Mouse (Mus musculus) intestine, postnatal 0 days (tissue): ENCODE results near the gene Cdr2. TPM values are rescaled to one million over a fixed set of nuclear protein-coding genes. Genes with fewer than 3 reads are reported as not detected.
A peak's percentile ranks its signal among the peaks of the same experiment; 100 is the strongest.
"Not testable (repeated sequence)": the region's sequence is repeated elsewhere in the genome, so short reads cannot be mapped to it uniquely, and the experiment has no call there.

ENCODE experiments used
- ATAC-seq: fragments of 200-750 bp; cut with Nextera tagmentation; 2 replicates; pipeline ENCODE4 v1.8.0; 2017; ENCODE audit warnings: mild to moderate bottlenecking, moderate TSS enrichment, moderate library complexity
- H3K27ac ChIP-seq: fragments of 300-500 bp; sonication (generic); 2 replicates; pipeline ENCODE4 v1.5.1; 2014; ENCODE audit warnings: mild to moderate bottlenecking, low read depth, low read length, moderate library complexity
- H3K27me3 ChIP-seq: fragments of 300-500 bp; sonication (generic); replicated peaks from 2 replicates; pipeline ENCODE4 v1.6.1; 2014; ENCODE audit warnings: low read length, mixed read lengths; ENCODE audit not compliant: control insufficient read depth, insufficient read depth
- H3K36me3 ChIP-seq: fragments of 300-500 bp; sonication (generic); 2 replicates; pipeline ENCODE4 v1.6.1; 2014; ENCODE audit warnings: mild to moderate bottlenecking, moderate library complexity; ENCODE audit not compliant: control insufficient read depth, insufficient read depth
- H3K4me1 ChIP-seq: fragments of 300-500 bp; sonication (generic); replicated peaks from 2 replicates; pipeline ENCODE4 v1.6.1; 2014; ENCODE audit warnings: antibody characterized with exemption, low read length, mixed read lengths; ENCODE audit not compliant: control insufficient read depth, insufficient read depth
- H3K4me2 ChIP-seq: fragments of 300-500 bp; sonication (generic); replicated peaks from 2 replicates; pipeline ENCODE4 v1.6.1; 2014; ENCODE audit warnings: low read depth, mild to moderate bottlenecking, moderate library complexity
- H3K4me3 ChIP-seq: fragments of 300-500 bp; sonication (generic); 2 replicates; pipeline ENCODE4 v1.5.1; 2014; ENCODE audit warnings: low read depth, low read length
- H3K9ac ChIP-seq: fragments of 300-500 bp; sonication (generic); 2 replicates; pipeline ENCODE4 v1.6.1; 2014; ENCODE audit warnings: mild to moderate bottlenecking, low read depth, low read length
- H3K9me3 ChIP-seq: fragments of 300-500 bp; sonication (generic); 2 replicates; pipeline ENCODE4 v1.6.1; 2016; ENCODE audit warnings: mixed run types; ENCODE audit not compliant: control insufficient read depth
- CTCF ChIP-seq: sonication (generic); IDR thresholded peaks from 2 replicates; pipeline ENCODE4 v1.5.1; 2016; ENCODE audit warnings: low read depth, mild to moderate bottlenecking, control low read depth, antibody characterized with exemption, moderate library complexity
- WGBS: fragments of 180-500 bp; shearing (Covaris S2); extraction: QIAGEN DNeasy Blood & Tissue Kit; methylation state at CpG from one replicate; pipeline ENCODE4 v1.1.7; 2014; 5-methylcytosine and 5-hydroxymethylcytosine counted together
- polyA plus RNA-seq: library from polyadenylated mRNA; unstranded; fragments of >200 nt; fragmentation: Nextera tagmentation; extraction: Ambion mirVana; gene quantifications from 2 replicates; pipeline ENCODE4 v1.2.1, GENCODE M21; 2015

Cdr2 gene
- polyA plus RNA-seq, 1 experiment from 2014 or later = 124 TPM

DNA sequence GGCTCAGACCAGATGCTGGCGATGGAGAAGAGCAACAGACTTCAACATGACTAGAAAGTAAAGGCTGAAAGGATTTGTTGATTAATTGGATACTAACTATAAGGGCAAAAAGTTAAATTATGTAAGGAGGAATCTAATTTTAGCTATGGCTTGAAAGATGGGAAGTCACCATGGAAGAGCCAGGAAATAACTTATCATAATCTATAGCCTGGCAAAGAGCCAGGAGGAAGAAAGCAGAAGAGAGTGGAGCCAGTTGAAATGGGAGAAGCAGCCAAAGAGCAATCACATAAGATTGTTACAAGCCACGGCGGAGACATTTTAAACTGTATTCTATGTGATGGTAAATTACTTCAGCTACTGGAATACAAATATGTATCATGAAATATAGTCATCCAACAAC is 8.1 kb downstream of the Cdr2 start:
- no peak for ATAC-seq
- Histone ChIP-seq H3K4me1 (peaks cover 9% of the 10 kb centered on the region; the same call in 1 of the 2 replicates), H3K36me3 (peaks cover 7% of the 10 kb centered on the region; the same call in 1 of the 2 replicates), H3K4me3 (no peak overlapping the region), H3K27ac (peak overlapping the region; percentile 81), H3K4me2 (peak overlapping the region; percentile 38), H3K27me3 (no peaks in the 10 kb centered on the region), H3K9me3 (no peaks in the 10 kb centered on the region), H3K9ac (no peak overlapping the region)
- 33% methylated on average over 3 of the region's 3 CpGs for WGBS
- TF ChIP-seq CTCF = no peak

DNA sequence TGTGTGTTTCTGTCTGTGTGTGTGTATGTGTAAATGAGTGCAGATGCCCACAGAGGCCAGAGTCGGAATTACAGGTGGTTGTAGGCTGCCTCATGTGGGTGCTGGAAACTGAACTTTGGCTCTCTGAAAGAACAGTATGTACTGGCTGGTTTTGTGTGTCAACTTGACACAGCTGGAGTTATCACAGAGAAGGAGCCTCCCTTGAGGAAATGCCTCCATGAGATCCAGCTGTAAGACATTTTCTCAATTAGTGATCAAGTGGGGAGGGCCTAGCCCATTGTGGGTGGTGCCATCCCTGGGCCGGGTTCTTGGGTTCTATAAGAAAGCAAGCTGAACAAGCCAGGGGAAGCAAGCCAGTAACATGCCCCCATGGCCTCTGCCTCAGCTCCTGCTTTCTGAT is 9.6 kb downstream of the Cdr2 start:
- H3K4me2 ChIP-seq, H3K9ac ChIP-seq, H3K4me3 ChIP-seq, H3K4me1 ChIP-seq, H3K27me3 ChIP-seq, H3K9me3 ChIP-seq, H3K27ac ChIP-seq: not testable (repeated sequence)
- peak; percentile 47 for TF ChIP-seq CTCF
- peak; percentile 73 for ATAC-seq
- peaks cover 21% of the 10 kb centered on the region for H3K36me3 ChIP-seq
- WGBS = 53% methylated on average over 2 of the region's 2 CpGs

DNA sequence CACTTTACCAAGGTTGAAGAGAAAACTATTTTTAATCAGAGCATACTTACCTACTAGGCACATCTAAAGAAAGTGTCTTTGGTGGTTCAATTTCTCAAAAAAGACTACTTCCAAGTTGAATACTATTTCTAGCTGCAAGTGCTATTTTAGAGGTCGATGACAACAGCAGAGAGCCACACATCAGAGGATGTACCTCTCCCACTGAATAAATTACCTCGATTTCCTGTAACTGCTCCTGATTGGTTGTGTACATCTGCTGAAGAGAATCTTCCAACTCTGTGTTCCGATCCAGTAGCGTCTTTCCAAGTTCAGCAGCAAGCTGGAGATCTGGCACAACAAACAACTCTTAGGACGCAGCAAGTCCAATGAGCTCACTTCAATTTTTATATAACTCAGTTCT is 12.0 kb downstream of the Cdr2 start:
- WGBS = 77% methylated on average over 5 of the region's 5 CpGs
- no peak overlapping the region for H3K9ac ChIP-seq
- peaks cover 29% of the 10 kb centered on the region for H3K36me3 ChIP-seq
- H3K9me3 ChIP-seq = no peaks in the 10 kb centered on the region
- no peak overlapping the region for H3K4me3 ChIP-seq
- H3K4me1 ChIP-seq = peaks cover 9% of the 10 kb centered on the region; the same call in 1 of the 2 replicates
- TF ChIP-seq CTCF = no peak
- H3K27me3 ChIP-seq = no peaks in the 10 kb centered on the region
- H3K4me2 ChIP-seq = no peak overlapping the region
- H3K27ac ChIP-seq = 0 out of 2 replicates have a peak overlapping the region, but pooled peaks have one; percentile 35
- no peak for ATAC-seq

DNA sequence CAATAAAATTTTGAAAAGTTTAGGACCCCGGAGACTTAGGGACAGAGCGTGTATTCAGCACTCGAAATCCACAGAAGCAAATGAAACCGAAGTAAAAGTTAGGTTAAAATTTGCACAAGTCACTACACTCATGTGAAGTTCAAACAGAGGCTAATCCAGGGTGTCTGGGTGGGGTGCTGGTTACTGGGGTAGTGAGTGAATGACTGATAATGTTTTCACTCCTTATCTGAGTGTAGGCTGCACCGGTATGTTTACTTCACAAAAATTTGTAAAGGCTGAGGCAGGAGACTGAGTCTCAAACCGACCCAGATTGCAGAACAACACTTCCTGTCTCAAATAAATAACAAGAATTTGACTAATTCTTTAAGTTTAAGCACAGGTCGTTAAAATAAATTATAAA is 12.9 kb downstream of the Cdr2 start:
- no peak for ATAC-seq
- peaks cover 29% of the 10 kb centered on the region for H3K36me3 ChIP-seq
- H3K4me2 ChIP-seq = no peak overlapping the region
- H3K9me3 ChIP-seq = no peaks in the 10 kb centered on the region
- WGBS = 46% methylated on average over 7 of the region's 7 CpGs
- H3K4me1 ChIP-seq = peaks cover 7% of the 10 kb centered on the region; the same call in 1 of the 2 replicates
- no peak for TF ChIP-seq CTCF
- no peaks in the 10 kb centered on the region for H3K27me3 ChIP-seq
- H3K27ac ChIP-seq = no peak overlapping the region
- no peak overlapping the region for H3K4me3 ChIP-seq
- H3K9ac ChIP-seq = no peak overlapping the region

DNA sequence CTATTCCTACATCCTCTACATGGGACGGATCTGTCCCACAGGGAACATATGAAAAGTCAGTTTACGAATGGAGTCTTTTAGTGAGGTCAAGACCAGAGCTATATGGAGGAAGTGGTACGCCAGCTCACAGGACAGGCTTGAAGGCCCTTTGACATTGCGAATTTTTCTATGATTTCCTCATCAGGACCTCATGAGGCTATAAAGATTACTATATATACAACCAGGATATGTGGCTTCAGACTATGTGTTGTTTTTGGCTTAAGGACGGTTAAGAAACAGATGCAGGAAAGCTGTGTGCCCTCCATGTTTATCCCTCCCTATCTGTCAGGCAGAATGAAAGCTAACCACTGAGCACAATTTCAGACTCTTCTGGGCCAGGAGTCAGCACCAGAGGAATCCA is 19.0 kb downstream of the Cdr2 start:
- WGBS = 45% methylated on average over 5 of the region's 5 CpGs
- no peak for TF ChIP-seq CTCF
- H3K4me1 ChIP-seq = peaks cover 4% of the 10 kb centered on the region; the same call in 1 of the 2 replicates
- H3K36me3 ChIP-seq = peaks cover 47% of the 10 kb centered on the region
- peak; percentile 45 for ATAC-seq
- no peaks in the 10 kb centered on the region for H3K9me3 ChIP-seq
- H3K9ac ChIP-seq = no peak overlapping the region
- H3K27ac ChIP-seq = peak overlapping the region; percentile 22; the same call in 1 of the 2 replicates
- no peaks in the 10 kb centered on the region for H3K27me3 ChIP-seq
- no peak overlapping the region for H3K4me3 ChIP-seq
- no peak overlapping the region for H3K4me2 ChIP-seq

DNA sequence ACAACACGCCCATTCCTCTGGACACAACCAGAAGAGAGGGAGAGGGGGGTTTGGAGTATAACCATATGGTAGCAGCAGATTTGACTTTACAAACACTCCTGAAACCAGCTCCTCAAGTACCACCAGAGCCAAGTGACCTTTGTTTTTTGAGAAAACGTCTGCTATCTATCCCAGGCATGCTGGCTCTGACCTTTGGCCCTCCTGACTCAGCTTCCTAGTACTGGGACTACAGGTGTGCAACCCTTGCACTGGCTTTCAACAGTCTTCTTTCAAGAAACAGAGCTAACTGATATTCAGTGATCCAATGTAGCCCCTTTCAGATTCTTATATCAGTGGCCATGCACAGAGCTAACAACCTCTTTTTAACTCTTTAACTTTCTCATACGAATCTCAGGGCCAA is 20.2 kb downstream of the Cdr2 start:
- Histone ChIP-seq H3K4me2 (no peak overlapping the region), H3K9ac (no peak overlapping the region), H3K27ac (peak overlapping the region; percentile 58; the same call in 1 of the 2 replicates), H3K27me3 (no peaks in the 10 kb centered on the region), H3K9me3 (no peaks in the 10 kb centered on the region), H3K4me1 (peaks cover 4% of the 10 kb centered on the region; the same call in 1 of the 2 replicates), H3K36me3 (peaks cover 47% of the 10 kb centered on the region), H3K4me3 (no peak overlapping the region)
- peak; percentile 71 for ATAC-seq
- WGBS = 40% methylated on average over 3 of the region's 3 CpGs
- no peak for TF ChIP-seq CTCF

DNA sequence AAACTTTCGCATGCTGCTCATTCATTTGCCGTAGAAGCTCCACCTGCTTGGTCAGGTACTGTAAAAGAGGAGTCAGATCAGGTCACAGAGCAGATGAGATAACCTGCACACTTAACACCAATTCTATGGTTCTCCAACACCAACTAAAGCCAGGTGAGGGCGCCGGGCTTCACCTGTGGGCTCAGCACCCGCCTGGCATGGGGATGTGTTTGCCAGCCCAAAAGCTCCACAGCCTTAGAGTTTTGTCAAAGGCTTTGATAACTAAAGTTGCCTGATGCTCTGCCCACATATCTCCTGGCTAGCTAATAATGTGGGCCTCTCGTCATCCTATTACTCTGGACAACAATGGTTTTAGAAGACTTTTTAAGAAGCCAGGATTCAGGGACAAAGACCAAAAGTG is 21.5 kb downstream of the Cdr2 start:
- peak; percentile 57 for TF ChIP-seq CTCF
- WGBS = 57% methylated on average over 6 of the region's 6 CpGs
- peaks cover 4% of the 10 kb centered on the region; the same call in 1 of the 2 replicates for H3K4me1 ChIP-seq
- ATAC-seq = peak; percentile 42; the same call in 1 of the 2 replicates
- no peaks in the 10 kb centered on the region for H3K9me3 ChIP-seq
- no peak overlapping the region for H3K4me3 ChIP-seq
- H3K27ac ChIP-seq = no peak overlapping the region
- no peak overlapping the region for H3K9ac ChIP-seq
- peaks cover 53% of the 10 kb centered on the region for H3K36me3 ChIP-seq
- H3K4me2 ChIP-seq = no peak overlapping the region
- no peaks in the 10 kb centered on the region for H3K27me3 ChIP-seq
